Mouse (Mus musculus) stomach, embryonic 14.5 days (tissue): ENCODE data around the gene Olfr157. TPM values are rescaled to one million over a fixed set of nuclear protein-coding genes. Genes with fewer than 3 reads are reported as not detected.
A peak's percentile ranks its signal among the peaks of the same experiment; 100 is the strongest.

Source experiments
- ATAC-seq: fragments of 200-750 bp; cut with Nextera tagmentation; 2 replicates; pipeline ENCODE4 v1.8.0; 2017; ENCODE audit warnings: low read depth, moderate TSS enrichment; ENCODE audit not compliant: insufficient number of reproducible peaks, insufficient read depth, low FRiP score
- H3K27ac ChIP-seq: fragments of 300-500 bp; sonication (generic); 2 replicates; pipeline ENCODE4 v1.5.1; 2014; ENCODE audit warnings: mild to moderate bottlenecking, low read length, moderate library complexity, mixed read lengths
- H3K27me3 ChIP-seq: fragments of 300-500 bp; sonication (generic); 2 replicates; pipeline ENCODE4 v1.6.1; 2014; ENCODE audit warnings: low read length, control low read depth, mixed read lengths; ENCODE audit not compliant: control insufficient read depth, insufficient read depth
- H3K36me3 ChIP-seq: fragments of 300-500 bp; sonication (generic); 2 replicates; pipeline ENCODE4 v1.6.1; 2014; ENCODE audit warnings: mild to moderate bottlenecking, control low read depth, low read length, moderate library complexity, mixed read lengths; ENCODE audit not compliant: control insufficient read depth, insufficient read depth
- H3K4me1 ChIP-seq: fragments of 300-500 bp; sonication (generic); 2 replicates; pipeline ENCODE4 v1.6.1; 2014; ENCODE audit warnings: low read length, control low read depth, mixed read lengths; ENCODE audit not compliant: control insufficient read depth, insufficient read depth
- H3K4me2 ChIP-seq: fragments of 300-500 bp; sonication (generic); replicated peaks from 2 replicates; pipeline ENCODE4 v1.6.1; 2014; ENCODE audit warnings: low read depth, low read length, control low read depth
- H3K4me3 ChIP-seq: fragments of 300-500 bp; sonication (generic); 2 replicates; pipeline ENCODE4 v1.5.1; 2014; ENCODE audit warnings: low read depth, low read length, control low read depth
- H3K9ac ChIP-seq: fragments of 300-500 bp; sonication (generic); replicated peaks from 2 replicates; pipeline ENCODE4 v1.6.1; 2014; ENCODE audit warnings: low read depth, mild to moderate bottlenecking, control low read depth, low read length, moderate library complexity, mixed read lengths
- H3K9me3 ChIP-seq: fragments of 300-500 bp; sonication (generic); 2 replicates; pipeline ENCODE4 v1.6.1; 2016; ENCODE audit warnings: low read depth, low read length, control low read depth; ENCODE audit not compliant: control insufficient read depth
- WGBS: fragments of 180-500 bp; shearing (Covaris S2); extraction: QIAGEN DNeasy Blood & Tissue Kit; methylation state at CpG from one replicate; pipeline ENCODE4 v1.1.7; 2014; 5-methylcytosine and 5-hydroxymethylcytosine counted together
- polyA plus RNA-seq: library from polyadenylated mRNA; unstranded; fragments of >200 nt; fragmentation: Nextera tagmentation; extraction: Ambion mirVana; gene quantifications from 2 replicates; pipeline ENCODE4 v1.2.1, GENCODE M21; 2014

The Olfr157 gene
- polyA plus RNA-seq: not detected in 2 replicates

GRCm38 (mm10) chr4:43840101-43840500, at the start of gene Olfr157:
Olfr157 (minus strand) TSS chr4:43840201.
- no peaks in the 10 kb centered on the region for H3K36me3 ChIP-seq
- H3K4me1 ChIP-seq: no peaks in the 10 kb centered on the region
- H3K4me3 ChIP-seq: no peak within 1 kb of the TSS
- H3K4me2 ChIP-seq: no peak within 1 kb of the TSS
- 65% methylated on average over 1 of the region's 1 CpGs for WGBS
- ATAC-seq: no peak
- H3K27me3 ChIP-seq: no peaks in the 10 kb centered on the region
- no peak within 1 kb of the TSS for H3K27ac ChIP-seq
- H3K9me3 ChIP-seq: no peaks in the 10 kb centered on the region
- no peak within 1 kb of the TSS for H3K9ac ChIP-seq

GRCm38 (mm10) chr4:43884196-43884595, 44.2 kb upstream of the Olfr157 start:
- Histone ChIP-seq H3K27ac (no peak overlapping the region), H3K9me3 (no peaks in the 10 kb centered on the region), H3K36me3 (no peaks in the 10 kb centered on the region), H3K4me3 (no peak overlapping the region), H3K4me1 (0 out of 2 replicates have a peak, but pooled peaks cover 5% of the 10 kb centered on the region), H3K27me3 (no peaks in the 10 kb centered on the region), H3K4me2 (no peak overlapping the region), H3K9ac (no peak overlapping the region)
- WGBS: 29% methylated on average over 4 of the region's 4 CpGs
- no peak for ATAC-seq

- H3K36me3 ChIP-seq: no peaks in the 10 kb centered on the region
- WGBS: 78% methylated on average over 6 of the region's 6 CpGs
- H3K4me1 ChIP-seq: peaks cover 9% of the 10 kb centered on the region
- no peak overlapping the region for H3K27ac ChIP-seq
- no peak overlapping the region for H3K4me2 ChIP-seq
- H3K9me3 ChIP-seq: no peaks in the 10 kb centered on the region
- H3K4me3 ChIP-seq: no peak overlapping the region
- H3K9ac ChIP-seq: no peak overlapping the region
- ATAC-seq: no peak
- H3K27me3 ChIP-seq: no peaks in the 10 kb centered on the region
Observed at GRCm38 (mm10) chr4:43879566-43879965, 39.6 kb upstream of the Olfr157 start.

GRCm38 (mm10) chr4:43878121-43878776, 38.2 kb upstream of the Olfr157 start:
- no peak for ATAC-seq
- peaks cover 5% of the 10 kb centered on the region for H3K4me1 ChIP-seq
- no peak overlapping the region for H3K4me2 ChIP-seq
- 33% methylated on average over 5 of the region's 5 CpGs for WGBS
- H3K9me3 ChIP-seq: no peaks in the 10 kb centered on the region
- H3K9ac ChIP-seq: no peak overlapping the region
- H3K4me3 ChIP-seq: no peak overlapping the region
- no peaks in the 10 kb centered on the region for H3K36me3 ChIP-seq
- H3K27me3 ChIP-seq: no peaks in the 10 kb centered on the region
- H3K27ac ChIP-seq: peak overlapping the region; percentile 58; the same call in 1 of the 2 replicates

GRCm38 (mm10) chr4:43877230-43877629, 37.2 kb upstream of the Olfr157 start:
- Histone ChIP-seq H3K27ac (no peak overlapping the region), H3K27me3 (no peaks in the 10 kb centered on the region), H3K4me2 (no peak overlapping the region), H3K36me3 (no peaks in the 10 kb centered on the region), H3K4me1 (peaks cover 5% of the 10 kb centered on the region), H3K9ac (no peak overlapping the region), H3K4me3 (no peak overlapping the region), H3K9me3 (no peaks in the 10 kb centered on the region)
- no peak for ATAC-seq
- WGBS: 87% methylated on average over 1 of the region's 1 CpGs

- peak overlapping the region; percentile 81 for H3K4me3 ChIP-seq
- H3K27me3 ChIP-seq: no peaks in the 10 kb centered on the region
- under 1% methylated on average over 20 of the region's 20 CpGs for WGBS
- H3K36me3 ChIP-seq: no peaks in the 10 kb centered on the region
- H3K9me3 ChIP-seq: no peaks in the 10 kb centered on the region
- H3K4me1 ChIP-seq: peaks cover 5% of the 10 kb centered on the region
- no peak overlapping the region for H3K27ac ChIP-seq
- peak overlapping the region; percentile 67 for H3K4me2 ChIP-seq
- peak overlapping the region; percentile 61 for H3K9ac ChIP-seq
- 0 out of 2 replicates have a peak, but pooled peaks have one; percentile 31 for ATAC-seq
Observed at GRCm38 (mm10) chr4:43875919-43876411, 36.0 kb upstream of the Olfr157 start.

- ATAC-seq: peak; percentile 90
- H3K4me3 ChIP-seq: peak within 1 kb of the TSS; percentile 81
- H3K27ac ChIP-seq: 0 out of 2 replicates have a peak within 1 kb of the TSS, but pooled peaks have one; percentile 18
- no peaks in the 10 kb centered on the region for H3K27me3 ChIP-seq
- H3K36me3 ChIP-seq: no peaks in the 10 kb centered on the region
- H3K4me2 ChIP-seq: peak within 1 kb of the TSS; percentile 67
- WGBS: under 1% methylated on average over 73 of the region's 73 CpGs
- peaks cover 5% of the 10 kb centered on the region for H3K4me1 ChIP-seq
- peak within 1 kb of the TSS; percentile 61 for H3K9ac ChIP-seq
- H3K9me3 ChIP-seq: no peaks in the 10 kb centered on the region
Observed at GRCm38 (mm10) chr4:43875160-43875918, 35.3 kb upstream of the Olfr157 start, which contains the start of gene Reck. Reck (plus strand) TSS chr4:43875530.

GRCm38 (mm10) chr4:43874501-43874900, 34.5 kb upstream of the Olfr157 start:
- H3K9me3 ChIP-seq: no peaks in the 10 kb centered on the region
- H3K4me2 ChIP-seq: peak overlapping the region; percentile 67
- no peak for ATAC-seq
- 35% methylated on average over 7 of the region's 7 CpGs for whole genome bisulfite sequencing
- peaks cover 7% of the 10 kb centered on the region for H3K4me1 ChIP-seq
- no peaks in the 10 kb centered on the region for H3K27me3 ChIP-seq
- H3K27ac ChIP-seq: no peak overlapping the region
- no peak overlapping the region for H3K4me3 ChIP-seq
- H3K9ac ChIP-seq: no peak overlapping the region
- no peaks in the 10 kb centered on the region for H3K36me3 ChIP-seq
